Mouse (Mus musculus): ENCODE measurements around the gene Ube2h. TPM values are rescaled to one million over a fixed set of nuclear protein-coding genes. Genes with fewer than 3 reads are reported as not detected.

Ube2h gene
- polyA plus RNA-seq, 1 experiment from 2014 or later: 21.6 TPM

DNA sequence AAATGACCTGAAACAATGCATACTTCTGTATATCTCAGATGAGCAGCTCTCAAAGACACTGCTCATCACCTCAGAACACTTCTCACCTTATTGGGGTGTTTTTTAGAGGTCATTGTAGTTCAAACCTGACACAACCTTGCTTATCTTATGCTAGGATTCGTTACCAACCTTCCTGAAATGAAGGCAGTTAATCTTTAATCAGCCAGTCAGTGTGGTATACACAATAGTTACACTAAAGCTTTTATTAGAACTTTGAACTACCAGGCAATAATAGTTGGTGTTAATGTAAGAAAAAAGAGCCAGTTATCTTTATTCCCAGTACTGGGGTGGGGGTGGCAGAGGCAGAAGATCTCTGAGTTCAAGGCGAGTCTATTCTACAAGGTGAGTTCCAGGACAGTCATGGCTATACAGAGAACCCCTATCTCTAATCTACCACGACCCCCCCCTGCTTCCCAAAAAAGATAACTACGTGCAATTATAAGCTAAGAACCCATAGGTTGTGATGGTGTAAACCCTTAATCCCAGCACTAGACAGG is 72.5 kb downstream of the Ube2h start:
- no peak for DNase-seq (ENCODE audit: low spot score)

DNA sequence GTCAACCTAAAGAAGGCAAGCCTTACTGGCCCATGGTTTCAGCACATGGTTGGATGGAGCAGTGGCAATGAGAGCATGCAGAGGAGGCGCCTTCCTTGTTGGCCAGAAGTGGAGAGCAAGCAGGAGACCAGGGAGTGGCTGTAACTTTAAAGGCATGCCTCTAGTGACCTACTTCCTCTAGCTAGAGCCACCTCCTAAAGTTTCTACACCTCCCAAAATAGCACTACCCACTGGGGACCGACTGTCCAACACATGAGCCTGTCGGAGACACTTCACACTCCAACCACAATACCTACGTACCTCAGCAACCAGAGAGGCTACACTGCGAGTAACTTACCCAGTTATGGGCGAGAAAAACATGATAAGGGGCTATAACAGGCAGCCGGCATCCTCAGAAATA is 74.1 kb downstream of the Ube2h start:
- Histone ChIP-seq H3K27ac (ENCODE audit: low read depth, low read length) (no peak overlapping the region), H3K4me3 (ENCODE audit: low read depth, low read length) (no peak overlapping the region), H3K36me3 (ENCODE audit: control insufficient read depth, insufficient read depth, low read length) (no peaks in the 10 kb centered on the region; the same call in 1 of the 2 replicates), H3K9me3 (ENCODE audit: control insufficient read depth, low read length) (no peaks in the 10 kb centered on the region), H3K27me3 (replicated peaks; ENCODE audit: control insufficient read depth, insufficient read depth, low read length) (no peaks in the 10 kb centered on the region), H3K4me1 (replicated peaks; ENCODE audit: control insufficient read depth, insufficient read depth, low read length) (peaks cover 2% of the 10 kb centered on the region; the same call in 1 of the 2 replicates), H3K4me2 (no peak overlapping the region), H3K9ac (ENCODE audit: low read depth, low read length) (no peak overlapping the region)
- DNase-seq (ENCODE audit: low spot score): no peak
- ATAC-seq (replicated peaks; ENCODE audit: low FRiP score): no peak
- 70% methylated on average over 7 of the region's 7 CpGs for WGBS

More for the DNA sequence above, 72.5 kb downstream of the Ube2h start:
- no peak overlapping the region for H3K27ac ChIP-seq (ENCODE audit: low read depth, low read length)
- no peak overlapping the region for H3K4me2 ChIP-seq
- peaks cover 2% of the 10 kb centered on the region; the same call in 1 of the 2 replicates for H3K4me1 ChIP-seq (replicated peaks; ENCODE audit: control insufficient read depth, insufficient read depth, low read length)
- no peak overlapping the region for H3K4me3 ChIP-seq (ENCODE audit: low read depth, low read length)
- no peak overlapping the region for H3K9ac ChIP-seq (ENCODE audit: low read depth, low read length)
- no peaks in the 10 kb centered on the region for H3K36me3 ChIP-seq (ENCODE audit: control insufficient read depth, insufficient read depth, low read length)
- H3K27me3 ChIP-seq (replicated peaks; ENCODE audit: control insufficient read depth, insufficient read depth, low read length): no peaks in the 10 kb centered on the region
- no peak for ATAC-seq (replicated peaks; ENCODE audit: low FRiP score)
- WGBS: 49% methylated on average over 4 of the region's 4 CpGs
- H3K9me3 ChIP-seq (ENCODE audit: control insufficient read depth, low read length): no peaks in the 10 kb centered on the region

DNA sequence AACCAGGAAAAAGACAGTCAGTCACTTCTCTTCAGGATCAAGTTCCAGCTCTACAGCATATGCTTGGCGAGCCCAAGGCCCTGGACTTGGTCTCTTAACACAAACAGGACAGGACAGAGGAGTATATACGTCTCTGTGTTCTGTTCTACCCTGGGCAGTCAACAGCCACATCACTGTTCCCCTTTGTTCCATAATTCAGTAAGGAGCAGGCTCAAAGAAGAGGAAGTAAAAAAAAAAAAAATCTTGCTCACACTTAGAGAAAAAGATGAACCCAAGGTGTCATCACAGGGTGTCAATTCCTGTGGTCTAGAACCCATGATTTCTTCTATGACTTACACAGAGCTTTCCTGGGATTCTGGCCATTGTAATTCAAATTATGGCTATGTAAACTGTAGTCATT is 75.4 kb downstream of the Ube2h start:
- ATAC-seq (replicated peaks; ENCODE audit: low FRiP score) (no peak), DNase-seq (ENCODE audit: low spot score) (no peak)
- H3K36me3 ChIP-seq (ENCODE audit: control insufficient read depth, insufficient read depth, low read length): no peaks in the 10 kb centered on the region; the same call in 1 of the 2 replicates
- peaks cover 2% of the 10 kb centered on the region; the same call in 1 of the 2 replicates for H3K4me1 ChIP-seq (replicated peaks; ENCODE audit: control insufficient read depth, insufficient read depth, low read length)
- no peak overlapping the region for H3K4me2 ChIP-seq
- no peaks in the 10 kb centered on the region for H3K27me3 ChIP-seq (replicated peaks; ENCODE audit: control insufficient read depth, insufficient read depth, low read length)
- no peak overlapping the region for H3K9ac ChIP-seq (ENCODE audit: low read depth, low read length)
- no peaks in the 10 kb centered on the region for H3K9me3 ChIP-seq (ENCODE audit: control insufficient read depth, low read length)
- no peak overlapping the region for H3K27ac ChIP-seq (ENCODE audit: low read depth, low read length)
- WGBS: 74% methylated on average over 2 of the region's 2 CpGs
- H3K4me3 ChIP-seq (ENCODE audit: low read depth, low read length): no peak overlapping the region

DNA sequence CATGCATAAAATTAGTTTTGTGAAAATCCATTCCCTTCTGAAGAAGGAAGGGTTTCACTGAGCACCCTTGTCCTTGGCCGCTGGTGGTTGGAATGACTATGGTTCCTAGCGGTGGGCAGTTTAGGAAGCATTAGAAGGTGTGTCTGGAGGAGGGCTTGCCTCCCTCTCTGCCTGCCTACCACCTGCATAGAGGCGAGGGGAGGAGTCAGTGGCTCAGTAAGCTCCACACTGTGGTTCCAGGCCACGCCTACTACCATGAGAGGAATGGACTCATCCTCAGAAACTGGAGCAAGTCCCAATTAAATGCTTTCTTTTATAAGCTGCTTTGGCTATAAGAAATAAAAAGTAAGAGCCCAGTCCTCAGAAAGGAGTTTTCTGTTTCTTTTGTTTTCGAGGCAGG is 76.0 kb downstream of the Ube2h start:
- Histone ChIP-seq H3K27me3 (replicated peaks; ENCODE audit: control insufficient read depth, insufficient read depth, low read length) (no peaks in the 10 kb centered on the region), H3K4me3 (ENCODE audit: low read depth, low read length) (no peak overlapping the region), H3K9me3 (ENCODE audit: control insufficient read depth, low read length) (no peaks in the 10 kb centered on the region), H3K9ac (ENCODE audit: low read depth, low read length) (no peak overlapping the region), H3K4me2 (no peak overlapping the region), H3K4me1 (replicated peaks; ENCODE audit: control insufficient read depth, insufficient read depth, low read length) (peaks cover 2% of the 10 kb centered on the region; the same call in 1 of the 2 replicates), H3K36me3 (ENCODE audit: control insufficient read depth, insufficient read depth, low read length) (no peaks in the 10 kb centered on the region; the same call in 1 of the 2 replicates), H3K27ac (ENCODE audit: low read depth, low read length) (no peak overlapping the region)
- ATAC-seq (replicated peaks; ENCODE audit: low FRiP score) (no peak), DNase-seq (ENCODE audit: low spot score) (no peak)
- WGBS: 73% methylated on average over 5 of the region's 5 CpGs

GRCm38 (mm10) chr6:30226971-30227700 is 77.2 kb downstream of the Ube2h start:
- no peak overlapping the region for H3K4me3 ChIP-seq (ENCODE audit: low read depth, low read length)
- H3K9ac ChIP-seq (ENCODE audit: low read depth, low read length): no peak overlapping the region
- WGBS: 83% methylated on average over 7 of the region's 7 CpGs
- no peaks in the 10 kb centered on the region for H3K9me3 ChIP-seq (ENCODE audit: control insufficient read depth, low read length)
- H3K4me2 ChIP-seq: no peak overlapping the region
- peaks cover 2% of the 10 kb centered on the region; the same call in 1 of the 2 replicates for H3K4me1 ChIP-seq (replicated peaks; ENCODE audit: control insufficient read depth, insufficient read depth, low read length)
- no peaks in the 10 kb centered on the region for H3K27me3 ChIP-seq (replicated peaks; ENCODE audit: control insufficient read depth, insufficient read depth, low read length)
- ATAC-seq (replicated peaks; ENCODE audit: low FRiP score) (no peak), DNase-seq (ENCODE audit: low spot score) (no peak)
- no peaks in the 10 kb centered on the region; the same call in 1 of the 2 replicates for H3K36me3 ChIP-seq (ENCODE audit: control insufficient read depth, insufficient read depth, low read length)
- H3K27ac ChIP-seq (ENCODE audit: low read depth, low read length): no peak overlapping the region

DNA sequence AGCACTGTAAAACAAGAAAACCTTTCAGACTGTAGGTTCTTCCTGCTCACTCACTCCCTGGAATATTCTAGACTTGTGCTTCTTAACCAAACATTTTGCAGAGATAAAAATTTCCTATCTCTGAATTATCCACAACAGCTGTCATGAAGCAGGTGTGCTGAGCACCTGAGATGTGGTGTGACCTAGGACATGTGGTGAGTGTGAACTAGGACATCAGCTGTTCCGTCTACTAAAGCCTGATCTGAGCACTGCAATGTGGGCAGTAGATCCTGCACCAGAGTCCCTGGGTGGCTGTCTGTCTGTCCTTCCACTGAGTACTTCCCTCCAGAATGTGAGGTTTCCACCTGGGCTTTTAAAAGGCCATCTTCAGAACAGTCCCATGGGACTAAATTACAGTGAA is 79.6 kb downstream of the Ube2h start:
- Histone ChIP-seq H3K4me3 (ENCODE audit: low read depth, low read length) (no peak overlapping the region), H3K4me2 (no peak overlapping the region), H3K9me3 (ENCODE audit: control insufficient read depth, low read length) (no peaks in the 10 kb centered on the region), H3K9ac (ENCODE audit: low read depth, low read length) (no peak overlapping the region), H3K27ac (ENCODE audit: low read depth, low read length) (no peak overlapping the region), H3K36me3 (ENCODE audit: control insufficient read depth, insufficient read depth, low read length) (peaks cover 3% of the 10 kb centered on the region; the same call in 1 of the 2 replicates), H3K4me1 (replicated peaks; ENCODE audit: control insufficient read depth, insufficient read depth, low read length) (no peaks in the 10 kb centered on the region), H3K27me3 (replicated peaks; ENCODE audit: control insufficient read depth, insufficient read depth, low read length) (no peaks in the 10 kb centered on the region)
- WGBS: 76% methylated on average over 1 of the region's 1 CpGs
- ATAC-seq (replicated peaks; ENCODE audit: low FRiP score) (no peak), DNase-seq (ENCODE audit: low spot score) (no peak)

DNA sequence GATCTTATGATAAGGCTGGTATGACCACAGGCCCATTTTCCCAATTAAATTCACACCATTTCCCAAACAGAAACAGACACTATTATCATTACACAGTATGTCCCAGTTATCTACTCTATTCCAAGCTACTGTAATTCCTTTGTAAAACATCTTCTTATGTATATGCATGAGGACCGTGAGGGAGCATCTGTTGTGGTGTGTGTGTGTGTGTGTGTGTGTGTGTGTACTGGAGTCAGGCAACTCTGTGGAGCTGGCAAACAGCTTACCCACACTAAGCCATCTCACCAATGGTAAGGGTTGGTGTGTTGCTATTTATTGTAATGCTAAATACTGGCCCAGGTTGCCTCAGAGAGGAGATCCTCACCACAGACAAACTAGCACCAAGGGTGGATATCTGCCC is 82.0 kb downstream of the Ube2h start:
- no peak for DNase-seq (ENCODE audit: low spot score)
- peaks cover 3% of the 10 kb centered on the region; the same call in 1 of the 2 replicates for H3K36me3 ChIP-seq (ENCODE audit: control insufficient read depth, insufficient read depth, low read length)
- whole genome bisulfite sequencing: 86% methylated on average over 1 of the region's 1 CpGs
- no peaks in the 10 kb centered on the region for H3K4me1 ChIP-seq (replicated peaks; ENCODE audit: control insufficient read depth, insufficient read depth, low read length)
- no peak overlapping the region for H3K27ac ChIP-seq (ENCODE audit: low read depth, low read length)
- no peak for ATAC-seq (replicated peaks; ENCODE audit: low FRiP score)
- no peaks in the 10 kb centered on the region for H3K9me3 ChIP-seq (ENCODE audit: control insufficient read depth, low read length)
- no peak overlapping the region for H3K4me2 ChIP-seq
- H3K4me3 ChIP-seq (ENCODE audit: low read depth, low read length): no peak overlapping the region
- H3K9ac ChIP-seq (ENCODE audit: low read depth, low read length): no peak overlapping the region
- H3K27me3 ChIP-seq (replicated peaks; ENCODE audit: control insufficient read depth, insufficient read depth, low read length): no peaks in the 10 kb centered on the region

DNA sequence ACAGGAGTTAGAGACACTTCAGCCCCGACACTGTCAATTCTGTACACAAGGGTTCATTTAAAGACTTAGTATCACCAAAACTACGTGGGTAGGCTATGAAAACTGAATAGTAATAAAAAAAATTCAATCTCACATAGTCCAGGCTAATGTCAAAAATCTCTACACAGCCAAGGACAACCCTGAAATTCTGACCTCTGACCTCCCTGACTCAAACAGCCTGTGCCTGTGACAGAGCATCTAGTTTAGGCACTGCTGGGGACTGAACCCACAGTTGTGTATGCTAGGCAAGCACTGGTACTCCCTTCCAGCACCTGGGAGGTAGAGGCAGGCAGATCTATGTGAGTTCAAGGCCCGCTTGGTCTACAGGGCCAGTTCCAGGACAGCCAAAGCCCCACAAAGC is 86.8 kb downstream of the Ube2h start:
- H3K36me3 ChIP-seq (ENCODE audit: control insufficient read depth, insufficient read depth, low read length): peaks cover 3% of the 10 kb centered on the region; the same call in 1 of the 2 replicates
- H3K9me3 ChIP-seq (ENCODE audit: control insufficient read depth, low read length): no peaks in the 10 kb centered on the region
- H3K4me2 ChIP-seq: no peak overlapping the region
- no peaks in the 10 kb centered on the region for H3K27me3 ChIP-seq (replicated peaks; ENCODE audit: control insufficient read depth, insufficient read depth, low read length)
- H3K27ac ChIP-seq (ENCODE audit: low read depth, low read length): no peak overlapping the region
- WGBS: 87% methylated on average over 3 of the region's 3 CpGs
- no peaks in the 10 kb centered on the region for H3K4me1 ChIP-seq (replicated peaks; ENCODE audit: control insufficient read depth, insufficient read depth, low read length)
- H3K9ac ChIP-seq (ENCODE audit: low read depth, low read length): no peak overlapping the region
- ATAC-seq (replicated peaks; ENCODE audit: low FRiP score) (no peak), DNase-seq (ENCODE audit: low spot score) (no peak)
- H3K4me3 ChIP-seq (ENCODE audit: low read depth, low read length): no peak overlapping the region

GRCm38 (mm10) chr6:30212468-30212867 is 91.9 kb downstream of the Ube2h start:
- ATAC-seq (replicated peaks; ENCODE audit: low FRiP score) (no peak), DNase-seq (ENCODE audit: low spot score) (no peak)
- Histone ChIP-seq H3K4me1 (replicated peaks; ENCODE audit: control insufficient read depth, insufficient read depth, low read length) (no peaks in the 10 kb centered on the region), H3K4me3 (ENCODE audit: low read depth, low read length) (no peak overlapping the region), H3K36me3 (ENCODE audit: control insufficient read depth, insufficient read depth, low read length) (no peaks in the 10 kb centered on the region; the same call in 1 of the 2 replicates), H3K9ac (ENCODE audit: low read depth, low read length) (no peak overlapping the region), H3K4me2 (no peak overlapping the region), H3K27ac (ENCODE audit: low read depth, low read length) (no peak overlapping the region), H3K9me3 (ENCODE audit: control insufficient read depth, low read length) (no peaks in the 10 kb centered on the region), H3K27me3 (replicated peaks; ENCODE audit: control insufficient read depth, insufficient read depth, low read length) (no peaks in the 10 kb centered on the region)
- WGBS: 94% methylated on average over 8 of the region's 8 CpGs

Measured in liver, embryonic 11.5 days (tissue).